In genomic region chrX:36823932-36824711, GRCm38 (mm10) we compare ENCODE assay signal across 29 mouse cellular contexts. TPM values are rescaled to one million over a fixed set of nuclear protein-coding genes. Genes with fewer than 3 reads are reported as not detected.
DNase-seq lines count a peak whose midpoint lies in the region; ATAC-seq and TF ChIP-seq lines count a peak whose summit lies in the region.
"Had no signal": no experiment of that assay in that cellular context is flagged by ENCODE, and none has a peak within 500 bp of the region (broad histone marks: within the 10 kb centered on the region; RNA-seq: fewer than 3 reads in every experiment).

No protein-coding gene starts in this region.

- H3K27ac ChIP-seq in kidney, embryonic 14.5 days (ENCODE audit: low read depth, low read length), result no peak overlapping the region
- H3K27ac ChIP-seq in intestine, embryonic 16.5 days (ENCODE audit: low read length), result peak overlapping the region; percentile 49
- peak overlapping the region; percentile 30; the same call in 1 of the 2 replicates for H3K27ac ChIP-seq in stomach, postnatal 0 days (replicated peaks)
- H3K27ac ChIP-seq: hindbrain, embryonic 12.5 days; hindbrain, postnatal 0 days; layer of hippocampus, adult 2 months; liver, embryonic 15.5 days; lung, embryonic 15.5 days; midbrain, embryonic 10.5 days; midbrain, embryonic 15.5 days; neural tube, embryonic 15.5 days; stomach, embryonic 15.5 days had no signal

- TF ChIP-seq CTCF in stomach, postnatal 0 days (IDR thresholded peaks at IDR 0.05; ENCODE audit: low read depth), result no peak

- H3K4me3 ChIP-seq in kidney, embryonic 14.5 days (ENCODE audit: low read length), result no peak overlapping the region
- no peak overlapping the region for H3K4me3 ChIP-seq in intestine, embryonic 16.5 days (ENCODE audit: low read length)
- H3K4me3 ChIP-seq in stomach, postnatal 0 days (ENCODE audit: low read depth, low read length), result no peak overlapping the region
- H3K4me3 ChIP-seq: erythroblast, embryonic 14.5 days; hindbrain, embryonic 12.5 days; layer of hippocampus, adult 2 months; liver, embryonic 15.5 days; lung, embryonic 15.5 days; midbrain, embryonic 10.5 days; midbrain, embryonic 15.5 days; neural tube, embryonic 15.5 days; stomach, embryonic 15.5 days had no signal

- no peaks in the 10 kb centered on the region for H3K9me3 ChIP-seq in kidney, embryonic 14.5 days (ENCODE audit: control insufficient read depth, low read length)
- H3K9me3 ChIP-seq in intestine, embryonic 16.5 days (ENCODE audit: control insufficient read depth, low read length), result no peaks in the 10 kb centered on the region
- no peaks in the 10 kb centered on the region for H3K9me3 ChIP-seq in stomach, postnatal 0 days (ENCODE audit: control insufficient read depth, low read length)
- H3K9me3 ChIP-seq: hindbrain, embryonic 12.5 days; liver, embryonic 15.5 days; lung, embryonic 15.5 days; midbrain, embryonic 10.5 days; midbrain, embryonic 15.5 days; neural tube, embryonic 15.5 days; stomach, embryonic 15.5 days had no signal

- ATAC-seq in kidney, embryonic 14.5 days (ENCODE audit: low FRiP score, low TSS enrichment), result no peak
- ATAC-seq in intestine, embryonic 16.5 days, result peak; percentile 75
- ATAC-seq in stomach, postnatal 0 days (ENCODE audit: low FRiP score, low TSS enrichment), result peak; percentile 88
- ATAC-seq: forebrain, embryonic 16.5 days; hindbrain, postnatal 0 days; midbrain, embryonic 15.5 days had no signal

- peak; percentile 46 for DNase-seq in kidney, adult 18-20 months
- DNase-seq in kidney, postnatal 36 days, result peak; percentile 63 to 71
- DNase-seq in kidney, postnatal 4 days, result no peak
- DNase-seq in stomach, postnatal 0 days (ENCODE audit: low spot score), result no peak
- DNase-seq in adrenal gland, postnatal 10 days, result no peak
- DNase-seq: adrenal gland, adult 2 months; B cell, adult 2 months; cerebellum, adult 2 months; cerebellum, postnatal 14 days; heart, adult 11 months; heart, postnatal 36 days; left cerebral cortex, postnatal 4 days; retina, postnatal 1 day; right cerebral cortex, postnatal 14 days; thymus, postnatal 14 days had no signal

- 82% methylated on average over 10 of the region's 10 CpGs for WGBS in kidney, embryonic 14.5 days
- WGBS in intestine, embryonic 16.5 days, result 76% methylated on average over 10 of the region's 10 CpGs
- WGBS in stomach, postnatal 0 days, result 71% methylated on average over 10 of the region's 10 CpGs

- H3K36me3 ChIP-seq in kidney, embryonic 14.5 days (ENCODE audit: control insufficient read depth, insufficient read depth, low read length), result no peaks in the 10 kb centered on the region
- H3K36me3 ChIP-seq in intestine, embryonic 16.5 days (ENCODE audit: control insufficient read depth, insufficient read depth, low read length), result no peaks in the 10 kb centered on the region
- H3K36me3 ChIP-seq in stomach, postnatal 0 days (ENCODE audit: control insufficient read depth, insufficient read depth, low read length), result no peaks in the 10 kb centered on the region
- H3K36me3 ChIP-seq: hindbrain, embryonic 12.5 days; liver, embryonic 15.5 days; lung, embryonic 15.5 days; midbrain, embryonic 10.5 days; midbrain, embryonic 15.5 days; neural tube, embryonic 15.5 days; stomach, embryonic 15.5 days had no signal

- H3K27me3 ChIP-seq in kidney, embryonic 14.5 days (ENCODE audit: control insufficient read depth, insufficient read depth, low read length), result no peaks in the 10 kb centered on the region
- H3K27me3 ChIP-seq in intestine, embryonic 16.5 days (replicated peaks; ENCODE audit: control insufficient read depth, insufficient read depth, low read length), result no peaks in the 10 kb centered on the region
- H3K27me3 ChIP-seq in stomach, postnatal 0 days (ENCODE audit: control insufficient read depth, insufficient read depth, low read length), result no peaks in the 10 kb centered on the region
- H3K27me3 ChIP-seq: hindbrain, embryonic 12.5 days; liver, embryonic 15.5 days; lung, embryonic 15.5 days; midbrain, embryonic 15.5 days; neural tube, embryonic 15.5 days; stomach, embryonic 15.5 days had no signal

- no peaks in the 10 kb centered on the region for H3K4me1 ChIP-seq in kidney, embryonic 14.5 days (ENCODE audit: control insufficient read depth, insufficient read depth, low read length)
- H3K4me1 ChIP-seq in intestine, embryonic 16.5 days (ENCODE audit: control insufficient read depth, insufficient read depth, low read length), result no peaks in the 10 kb centered on the region; the same call in 1 of the 2 replicates
- no peaks in the 10 kb centered on the region for H3K4me1 ChIP-seq in stomach, postnatal 0 days (replicated peaks; ENCODE audit: control insufficient read depth, insufficient read depth)
- H3K4me1 ChIP-seq: hindbrain, embryonic 12.5 days; liver, embryonic 15.5 days; lung, embryonic 15.5 days; midbrain, embryonic 10.5 days; midbrain, embryonic 15.5 days; neural tube, embryonic 15.5 days; stomach, embryonic 15.5 days had no signal

- TF ChIP-seq EP300 in stomach, postnatal 0 days (optimal IDR thresholded peaks at IDR 0.05), result no peak

- no peak overlapping the region for H3K9ac ChIP-seq in kidney, embryonic 14.5 days (ENCODE audit: low read depth, low read length)
- H3K9ac ChIP-seq in intestine, embryonic 16.5 days (ENCODE audit: low read depth, low read length), result no peak overlapping the region
- H3K9ac ChIP-seq in stomach, postnatal 0 days (ENCODE audit: low read length), result no peak overlapping the region
- H3K9ac ChIP-seq: hindbrain, embryonic 12.5 days; liver, embryonic 15.5 days; lung, embryonic 15.5 days; midbrain, embryonic 15.5 days; neural tube, embryonic 15.5 days; stomach, embryonic 15.5 days had no signal

- H3K4me2 ChIP-seq in kidney, embryonic 14.5 days (replicated peaks; ENCODE audit: low read depth, low read length), result no peak overlapping the region
- no peak overlapping the region; the same call in 1 of the 2 replicates for H3K4me2 ChIP-seq in intestine, embryonic 16.5 days (ENCODE audit: low read depth, low read length)
- no peak overlapping the region for H3K4me2 ChIP-seq in stomach, postnatal 0 days (replicated peaks; ENCODE audit: low read depth)
- H3K4me2 ChIP-seq: heart, embryonic 11.5 days; hindbrain, embryonic 12.5 days; liver, embryonic 15.5 days; lung, embryonic 15.5 days; midbrain, embryonic 15.5 days; neural tube, embryonic 15.5 days; stomach, embryonic 15.5 days had no signal

RNA-seq across cellular contexts. Expression of gene Slc25a5, which starts 28.7 kb away (rescaled TPM):
- 838 and 851 TPM in 2 replicates for polyA plus RNA-seq in kidney, embryonic 14.5 days (2014; fragmentation: Nextera tagmentation; extraction: Ambion mirVana)
- polyA plus RNA-seq in intestine, embryonic 16.5 days (2015; fragmentation: Nextera tagmentation; extraction: Ambion mirVana), result 1,210 and 1,225 TPM in 2 replicates
- polyA plus RNA-seq in stomach, postnatal 0 days (2015; fragmentation: Nextera tagmentation; extraction: Ambion mirVana), result 1,050 and 1,122 TPM in 2 replicates
- 100 to 1,000 TPM; 591 to 638 TPM for total RNA-seq in adrenal gland, postnatal 10 days (2021)

RNA-seq across cellular contexts. Expression of gene Ube2a, which starts 49.6 kb away (rescaled TPM):
- polyA plus RNA-seq in kidney, embryonic 14.5 days (2014; fragmentation: Nextera tagmentation; extraction: Ambion mirVana), result 114 and 127 TPM in 2 replicates
- 105 and 108 TPM in 2 replicates for polyA plus RNA-seq in intestine, embryonic 16.5 days (2015; fragmentation: Nextera tagmentation; extraction: Ambion mirVana)
- polyA plus RNA-seq in stomach, postnatal 0 days (2015; fragmentation: Nextera tagmentation; extraction: Ambion mirVana), result 128 and 139 TPM in 2 replicates
- 10 to 100 TPM; 60.0 to 66.5 TPM for total RNA-seq in adrenal gland, postnatal 10 days (2021)

RNA-seq across cellular contexts. Expression of gene C330007P06Rik, which starts 49.8 kb away (rescaled TPM):
- polyA plus RNA-seq in kidney, embryonic 14.5 days (2014; fragmentation: Nextera tagmentation; extraction: Ambion mirVana), result 24.7 and 38.1 TPM in 2 replicates
- polyA plus RNA-seq in intestine, embryonic 16.5 days (2015; fragmentation: Nextera tagmentation; extraction: Ambion mirVana), result 24.9 and 25.5 TPM in 2 replicates
- polyA plus RNA-seq in stomach, postnatal 0 days (2015; fragmentation: Nextera tagmentation; extraction: Ambion mirVana), result 14.6 and 15.1 TPM in 2 replicates
- 10 to 100 TPM; 41.0 to 46.1 TPM for total RNA-seq in adrenal gland, postnatal 10 days (2021)

Comparison
In these comparisons a context has a peak if more than half of its experiments do, and no peak if none do; other contexts are left out.
1. DNase-seq: peak in kidney, adult 18-20 months (single experiment) and kidney, postnatal 36 days (2 of 2); none in kidney, postnatal 4 days (0 of 2), stomach, postnatal 0 days (single experiment) and adrenal gland, postnatal 10 days (single experiment).